Mouse (Mus musculus) heart, postnatal 4 days (tissue): ENCODE data around the gene Trim40. TPM values are rescaled to one million over a fixed set of nuclear protein-coding genes. Genes with fewer than 3 reads are reported as not detected.

Source experiments
- DNase-seq: peaks from one replicate; pipeline ENCODE4 v3.0.0; 2021
- total RNA-seq, 2 experiments: library from RNA; stranded (reverse); gene quantifications; 2 replicates each; pipeline ENCODE4 v1.2.3; 2021

Gene Trim40
- total RNA-seq, 2 experiments from 2014 or later, result not detected

- no peak for DNase-seq
These were observed 50.9 kb downstream of the Trim40 start for GRCm38 (mm10) chr17:36839001-36839400.

GRCm38 (mm10) chr17:36836874-36837647 is 52.9 kb downstream of the Trim40 start, which contains the start of gene Trim26:
Gene Trim26, plus strand, starts transcription at chr17:36837134.
- peak; percentile 99 for DNase-seq

- no peak for DNase-seq
These were observed 53.5 kb downstream of the Trim40 start for GRCm38 (mm10) chr17:36836427-36836812.

GRCm38 (mm10) chr17:36835591-36836426 is 54.1 kb downstream of the Trim40 start:
- DNase-seq, result peak; percentile 65

GRCm38 (mm10) chr17:36832694-36833093 is 57.2 kb downstream of the Trim40 start:
- no peak for DNase-seq

Other genes starting within 250 kb of the Trim40 start
- gene H2-M9, start 247.5 kb downstream of the Trim40 start, total RNA-seq, result not detected
- not detected for gene H2-M1, start 217.9 kb downstream of the Trim40 start, total RNA-seq
- not detected for gene H2-M10.5, start 117.2 kb downstream of the Trim40 start, total RNA-seq
- not detected for gene H2-M10.6, start 78.0 kb downstream of the Trim40 start, total RNA-seq
- gene Trim26, start 53.0 kb downstream of the Trim40 start, total RNA-seq, result 10 to 100 TPM; 24.5 to 28.4 TPM
- gene Trim15, start 22.9 kb downstream of the Trim40 start, total RNA-seq, result not detected
- gene Trim10, start 20.5 kb downstream of the Trim40 start, total RNA-seq, result 1 to 10 TPM in 1 of 2 experiments, under 1 TPM in 1; 0.57 to 1.8 TPM
- not detected for gene Trim31, start 8.0 kb upstream of the Trim40 start, total RNA-seq
- under 1 TPM; 0.45 TPM for gene Rnf39, start 52.8 kb upstream of the Trim40 start, total RNA-seq
- gene Ppp1r11, start 61.6 kb upstream of the Trim40 start, total RNA-seq, result 10 to 100 TPM; 56.0 to 61.3 TPM
- gene Znrd1, start 68.4 kb upstream of the Trim40 start, total RNA-seq, result 10 to 100 TPM; 24.9 to 29.3 TPM
- gene Znrd1as, start 68.5 kb upstream of the Trim40 start, total RNA-seq, result 1 to 10 TPM; 7.2 to 7.3 TPM
- not detected for gene 2410137M14Rik, start 91.1 kb upstream of the Trim40 start, total RNA-seq
- gene H2-M5, start 99.4 kb upstream of the Trim40 start, total RNA-seq, result under 1 TPM; 0.29 to 0.43 TPM
- 10 to 100 TPM in 1 of 2 experiments, 1 to 10 TPM in 1; 9.7 to 14.5 TPM for gene Zfp57, start 111.0 kb upstream of the Trim40 start, total RNA-seq
- gene Mog, start 133.3 kb upstream of the Trim40 start, total RNA-seq, result not detected
- 10 to 100 TPM; 21.6 to 22.4 TPM for gene Gabbr1, start 155.8 kb upstream of the Trim40 start, total RNA-seq
- gene Olfr90, start 198.4 kb upstream of the Trim40 start, total RNA-seq, result not detected
- not detected for gene Olfr91, start 208.2 kb upstream of the Trim40 start, total RNA-seq
- not detected for gene Olfr92, start 230.0 kb upstream of the Trim40 start, total RNA-seq